Mouse (Mus musculus): ENCODE results near the gene Gabarapl1. TPM values are rescaled to one million over a fixed set of nuclear protein-coding genes. Genes with fewer than 3 reads are reported as not detected.

Gabarapl1 gene
- 19.0 and 19.4 TPM in 2 replicates for total RNA-seq (2015)
- total RNA-seq (2017), result 45.5 and 62.8 TPM in 2 replicates

- ATAC-seq (replicated peaks; ENCODE audit: poor library complexity), result peak; percentile 66
These were observed at the start of gene Gabarapl1 for GRCm38 (mm10) chr6:129532942-129533860. Gene Gabarapl1 (plus strand): TSS chr6:129533160.

GRCm38 (mm10) chr6:129494924-129495323, 38.0 kb upstream of the Gabarapl1 start:
- peak; percentile 86 for ATAC-seq (replicated peaks; ENCODE audit: poor library complexity)

- peak; percentile 75 for ATAC-seq (replicated peaks; ENCODE audit: poor library complexity)
These were observed 35.4 kb upstream of the Gabarapl1 start for GRCm38 (mm10) chr6:129497345-129498218.

- peak; percentile 51 for ATAC-seq (replicated peaks; ENCODE audit: poor library complexity)
These were observed 33.4 kb upstream of the Gabarapl1 start for GRCm38 (mm10) chr6:129499516-129499915.

- ATAC-seq (replicated peaks; ENCODE audit: poor library complexity), result no peak
These were observed 29.5 kb upstream of the Gabarapl1 start for GRCm38 (mm10) chr6:129503471-129503870.

- ATAC-seq (replicated peaks; ENCODE audit: poor library complexity), result peak; percentile 93
These were observed 25.9 kb upstream of the Gabarapl1 start, which contains the start of gene Olr1 for GRCm38 (mm10) chr6:129507024-129507423. Gene Olr1 (minus strand): TSS chr6:129507165.

GRCm38 (mm10) chr6:129510120-129510911, 22.6 kb upstream of the Gabarapl1 start:
- no peak for ATAC-seq (replicated peaks; ENCODE audit: poor library complexity)

- no peak for ATAC-seq (replicated peaks; ENCODE audit: poor library complexity)
These were observed 20.6 kb upstream of the Gabarapl1 start, which contains the start of gene Tmem52b for GRCm38 (mm10) chr6:129512367-129512766. Gene Tmem52b (plus strand): TSS chr6:129512555.

GRCm38 (mm10) chr6:129512868-129513267, 20.1 kb upstream of the Gabarapl1 start:
- no peak for ATAC-seq (replicated peaks; ENCODE audit: poor library complexity)

- no peak for ATAC-seq (replicated peaks; ENCODE audit: poor library complexity)
These were observed 19.6 kb upstream of the Gabarapl1 start for GRCm38 (mm10) chr6:129513409-129513808.

GRCm38 (mm10) chr6:129514376-129514775, 18.6 kb upstream of the Gabarapl1 start:
- no peak for ATAC-seq (replicated peaks; ENCODE audit: poor library complexity)

- ATAC-seq (replicated peaks; ENCODE audit: poor library complexity), result peak; percentile 73
These were observed 17.9 kb upstream of the Gabarapl1 start for GRCm38 (mm10) chr6:129515068-129515467.

GRCm38 (mm10) chr6:129516388-129516787, 16.6 kb upstream of the Gabarapl1 start:
- peak; percentile 49 for ATAC-seq (replicated peaks; ENCODE audit: poor library complexity)

GRCm38 (mm10) chr6:129517752-129518408, 15.1 kb upstream of the Gabarapl1 start:
- ATAC-seq (replicated peaks; ENCODE audit: poor library complexity), result peak; percentile 64

GRCm38 (mm10) chr6:129526069-129526468, 6.9 kb upstream of the Gabarapl1 start:
- ATAC-seq (replicated peaks; ENCODE audit: poor library complexity), result no peak

GRCm38 (mm10) chr6:129527416-129527815, 5.5 kb upstream of the Gabarapl1 start:
- ATAC-seq (replicated peaks; ENCODE audit: poor library complexity), result no peak

- ATAC-seq (replicated peaks; ENCODE audit: poor library complexity), result no peak
These were observed 3.4 kb upstream of the Gabarapl1 start for GRCm38 (mm10) chr6:129529605-129530004.

- ATAC-seq (replicated peaks; ENCODE audit: poor library complexity), result no peak
These were observed 2.7 kb upstream of the Gabarapl1 start for GRCm38 (mm10) chr6:129530261-129530660.

- peak; percentile 14 for ATAC-seq (replicated peaks; ENCODE audit: poor library complexity)
These were observed 411 bp upstream of the Gabarapl1 start for GRCm38 (mm10) chr6:129532556-129532941.

- ATAC-seq (replicated peaks; ENCODE audit: poor library complexity), result peak; percentile 21
These were observed 1.1 kb downstream of the Gabarapl1 start for GRCm38 (mm10) chr6:129534057-129534456.

All from megakaryocyte progenitor cell, adult 5-6 weeks (primary cell).